Comparison of ENCODE assay signal across 10 mouse cellular contexts in the genomic region with DNA sequence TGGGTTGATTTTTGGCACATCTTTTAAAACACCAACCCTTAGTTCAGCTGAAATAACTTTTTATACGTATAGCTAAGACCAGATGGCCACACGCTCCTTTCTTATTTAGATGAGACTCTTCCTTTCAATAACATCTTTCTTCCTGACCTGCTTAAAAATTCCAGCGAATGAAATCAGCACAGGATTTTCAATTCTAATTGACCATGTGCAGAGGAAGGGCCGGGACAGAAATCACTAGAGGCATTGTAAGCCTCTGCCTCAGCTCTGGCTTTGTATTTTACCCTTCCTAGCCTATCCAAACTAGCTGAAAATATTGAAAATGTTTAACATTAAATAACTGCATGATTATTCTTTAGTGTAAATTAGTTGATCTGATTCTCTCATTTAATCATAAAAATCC.
DNase-seq lines count a peak whose midpoint lies in the region; ATAC-seq and TF ChIP-seq lines count a peak whose summit lies in the region.
"Had no signal": no experiment of that assay in that cellular context is flagged by ENCODE, and none has a peak within 500 bp of the region (broad histone marks: within the 10 kb centered on the region; RNA-seq: fewer than 3 reads in every experiment).

No protein-coding gene starts in this region.

- no peak for TF ChIP-seq POLR2A in cortical plate, adult 2 months (IDR thresholded peaks at IDR 0.05; ENCODE audit: extremely low read depth, insufficient read depth, low read length)

- no peaks in the 10 kb centered on the region for H3K36me3 ChIP-seq in hindbrain, embryonic 11.5 days (ENCODE audit: control insufficient read depth, insufficient read depth, low read length)
- no peaks in the 10 kb centered on the region; the same call in 1 of the 2 replicates for H3K36me3 ChIP-seq in midbrain, embryonic 14.5 days (ENCODE audit: control insufficient read depth, insufficient read depth, low read length)

- DNase-seq in embryo, embryonic 11 days = peak; percentile 48
- DNase-seq in embryo, embryonic 9.5 days (ENCODE audit: extremely low spot score) = no peak
- DNase-seq in hindbrain, embryonic 11.5 days (ENCODE audit: low spot score) = peak; percentile 43
- peak; percentile 64 for DNase-seq in midbrain, embryonic 14.5 days
- no peak for DNase-seq in adipocyte (ENCODE audit: low spot score)
- DNase-seq in heart, adult 11 months = no peak
- DNase-seq in cerebellum, postnatal 14 days = no peak
- DNase-seq: adrenal gland, postnatal 14 days; lung, postnatal 10 days had no signal

- no peak for TF ChIP-seq CTCF in cortical plate, adult 2 months (IDR thresholded peaks at IDR 0.05; ENCODE audit: extremely low read depth, insufficient read depth, low read length)

- H3K27me3 ChIP-seq in hindbrain, embryonic 11.5 days (ENCODE audit: control insufficient read depth, insufficient read depth, low read length) = no peaks in the 10 kb centered on the region
- H3K27me3 ChIP-seq in midbrain, embryonic 14.5 days (ENCODE audit: control insufficient read depth, insufficient read depth, low read length) = no peaks in the 10 kb centered on the region

- peaks cover 10% of the 10 kb centered on the region for H3K4me1 ChIP-seq in cortical plate, adult 2 months (ENCODE audit: control insufficient read depth, insufficient read depth, low read length)
- no peaks in the 10 kb centered on the region for H3K4me1 ChIP-seq in hindbrain, embryonic 11.5 days (replicated peaks; ENCODE audit: control insufficient read depth, insufficient read depth, low read length)
- H3K4me1 ChIP-seq in midbrain, embryonic 14.5 days (ENCODE audit: control insufficient read depth, insufficient read depth, low read length) = peaks cover 43% of the 10 kb centered on the region

- WGBS in hindbrain, embryonic 11.5 days = 23% methylated on average over 4 of the region's 4 CpGs
- WGBS in midbrain, embryonic 14.5 days = 4% methylated on average over 4 of the region's 4 CpGs

- no peak overlapping the region for H3K9ac ChIP-seq in hindbrain, embryonic 11.5 days (ENCODE audit: low read depth, low read length)
- peak overlapping the region; percentile 51; the same call in 1 of the 2 replicates for H3K9ac ChIP-seq in midbrain, embryonic 14.5 days (replicated peaks; ENCODE audit: low read length)

- peak overlapping the region; percentile 12; the same call in 1 of the 2 replicates for H3K4me3 ChIP-seq in cortical plate, adult 2 months (ENCODE audit: insufficient read depth, low read length)
- no peak overlapping the region for H3K4me3 ChIP-seq in hindbrain, embryonic 11.5 days (ENCODE audit: low read depth, low read length)
- H3K4me3 ChIP-seq in midbrain, embryonic 14.5 days (replicated peaks; ENCODE audit: low read depth, low read length) = peak overlapping the region; percentile 66

- H3K27ac ChIP-seq in cortical plate, adult 2 months (ENCODE audit: insufficient read depth, low read length) = no peak overlapping the region
- H3K27ac ChIP-seq in hindbrain, embryonic 11.5 days (ENCODE audit: low read depth, low read length) = no peak overlapping the region
- H3K27ac ChIP-seq in midbrain, embryonic 14.5 days (replicated peaks; ENCODE audit: low read depth, low read length) = peak overlapping the region; percentile 63; the same call in 1 of the 2 replicates

- no peak for ATAC-seq in hindbrain, embryonic 11.5 days (ENCODE audit: low FRiP score)
- ATAC-seq in midbrain, embryonic 14.5 days (ENCODE audit: low FRiP score, low TSS enrichment) = no peak

- no peak overlapping the region for H3K4me2 ChIP-seq in hindbrain, embryonic 11.5 days (replicated peaks; ENCODE audit: low read depth, low read length)
- H3K4me2 ChIP-seq in midbrain, embryonic 14.5 days (ENCODE audit: low read length) = peak overlapping the region; percentile 66

- H3K9me3 ChIP-seq in hindbrain, embryonic 11.5 days (ENCODE audit: control insufficient read depth, low read length) = no peaks in the 10 kb centered on the region
- no peaks in the 10 kb centered on the region for H3K9me3 ChIP-seq in midbrain, embryonic 14.5 days (ENCODE audit: control insufficient read depth, low read length)

Comparison
In these comparisons a context has a peak if more than half of its experiments do, and no peak if none do; other contexts are left out.
1. DNase-seq: peak in embryo, embryonic 11 days (single experiment), hindbrain, embryonic 11.5 days (single experiment) and midbrain, embryonic 14.5 days (single experiment); none in embryo, embryonic 9.5 days (single experiment), adipocyte (single experiment), heart, adult 11 months (single experiment) and cerebellum, postnatal 14 days (0 of 2).